Mouse (Mus musculus): ENCODE measurements around the gene Ang.

Gene Ang

GRCm38 (mm10) chr14:51127648-51128258, 36.8 kb downstream of the Ang start:
- no peak for DNase-seq (ENCODE audit: low read depth, low spot score)

DNA sequence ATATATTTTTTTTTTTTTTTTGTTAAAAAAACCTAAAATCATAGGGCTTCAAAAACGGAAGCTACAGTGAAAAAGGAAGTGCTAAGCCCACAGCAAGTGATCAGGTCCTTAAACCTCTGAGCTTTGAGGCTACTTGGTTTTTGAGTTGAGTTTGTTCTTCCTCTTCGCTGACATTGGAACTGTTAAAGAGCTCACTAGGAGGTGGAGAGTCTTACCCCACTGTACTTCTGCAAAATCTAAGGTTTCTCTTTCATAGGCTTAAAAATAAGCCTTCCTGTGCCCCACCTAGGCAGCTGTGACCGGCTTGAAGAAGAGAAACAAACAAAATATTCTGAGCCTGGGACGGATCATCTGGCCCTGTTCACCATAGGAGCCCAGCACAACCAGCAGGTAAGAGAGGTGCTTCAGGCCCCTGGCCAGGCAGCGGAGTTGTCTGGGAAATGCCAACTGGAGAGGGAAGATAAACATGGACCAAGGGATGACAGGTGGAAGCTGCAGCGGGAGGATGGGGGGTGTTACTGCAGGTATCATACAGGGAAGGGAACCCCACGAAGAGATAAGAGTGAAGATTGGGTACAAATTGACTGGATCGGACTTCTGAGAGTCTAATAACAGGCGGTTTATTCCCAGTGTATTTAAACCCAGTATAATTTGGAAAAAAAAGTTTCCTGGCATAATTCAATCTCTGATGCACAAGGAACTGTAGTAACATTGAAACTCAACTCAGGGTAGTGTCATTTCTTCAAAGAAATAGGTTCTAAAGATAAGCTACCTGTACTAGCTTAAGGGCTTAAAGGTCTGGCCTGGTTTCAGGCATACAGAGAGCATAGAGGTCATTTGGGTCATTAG, 38.0 kb downstream of the Ang start:
- DNase-seq (ENCODE audit: low read depth, low spot score), result no peak

GRCm38 (mm10) chr14:51129624-51129975, 38.6 kb downstream of the Ang start:
- DNase-seq (ENCODE audit: low read depth, low spot score), result no peak

DNA sequence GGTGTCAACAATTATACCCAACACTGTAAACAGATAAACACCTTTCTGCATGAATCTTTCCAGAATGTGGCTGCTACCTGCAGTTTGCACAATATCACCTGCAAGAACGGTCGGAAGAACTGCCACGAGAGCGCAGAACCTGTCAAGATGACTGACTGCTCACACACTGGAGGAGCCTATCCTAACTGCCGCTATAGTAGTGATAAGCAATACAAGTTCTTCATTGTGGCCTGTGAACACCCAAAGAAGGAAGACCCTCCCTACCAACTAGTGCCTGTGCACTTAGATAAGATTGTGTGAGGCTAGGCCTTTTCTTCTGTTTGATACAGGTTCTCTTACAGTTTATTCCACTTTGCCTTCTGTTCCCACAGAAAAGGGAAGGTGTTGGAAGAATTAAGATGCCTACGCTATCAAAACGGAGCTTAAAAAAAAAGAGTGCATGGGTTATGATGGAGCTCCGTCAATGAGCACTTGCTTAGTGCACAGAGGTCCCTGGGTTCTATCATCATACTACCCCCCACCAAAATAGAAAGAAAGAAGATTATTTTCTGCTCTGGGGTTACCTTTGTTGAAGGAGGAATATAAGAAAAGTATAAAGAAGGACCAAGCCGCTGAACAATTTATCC, 39.5 kb downstream of the Ang start:
- DNase-seq (ENCODE audit: low read depth, low spot score), result no peak

- no peak for DNase-seq (ENCODE audit: low read depth, low spot score)
These were observed 40.3 kb downstream of the Ang start for GRCm38 (mm10) chr14:51131086-51131815.

- no peak for DNase-seq (ENCODE audit: low read depth, low spot score)
These were observed 41.4 kb downstream of the Ang start for GRCm38 (mm10) chr14:51132372-51132771.

DNA sequence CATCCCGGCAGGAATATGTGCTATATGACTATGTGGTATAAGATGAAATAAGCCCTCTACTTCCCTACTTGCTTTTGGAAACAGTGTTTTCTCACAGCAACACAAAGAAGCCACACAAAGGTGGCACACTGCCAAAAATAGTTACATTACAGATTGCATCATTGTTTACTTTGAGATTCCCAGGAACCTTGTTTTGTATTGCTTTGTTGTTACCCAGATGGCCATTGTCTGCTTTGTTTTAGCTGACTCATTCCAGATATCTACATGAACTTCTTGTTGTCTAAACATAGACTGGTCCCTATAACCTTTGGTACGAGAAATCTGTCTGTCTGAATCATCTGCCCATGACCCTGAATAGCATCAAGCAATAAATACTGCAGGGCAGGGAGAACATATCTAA, 49.4 kb downstream of the Ang start:
- DNase-seq (ENCODE audit: low read depth, low spot score), result no peak

DNA sequence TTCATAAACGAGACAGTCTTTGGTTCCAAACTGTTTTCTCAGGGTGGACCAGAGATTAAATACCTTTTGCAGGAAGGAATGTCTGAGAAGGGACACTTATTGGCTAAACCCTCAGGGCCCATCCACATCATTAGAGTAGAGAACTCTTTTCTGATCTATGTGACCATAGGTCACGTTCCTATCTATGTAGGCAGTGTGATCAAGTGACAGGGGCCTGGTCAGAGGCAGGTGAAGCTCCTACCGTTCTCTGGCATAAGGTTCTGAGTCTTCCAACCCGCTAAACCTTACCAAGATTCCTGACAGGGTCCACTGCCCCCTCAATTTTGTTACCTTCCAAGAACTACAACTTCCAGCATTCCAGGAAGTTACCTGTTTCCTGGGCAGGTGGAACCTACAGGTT, 51.2 kb downstream of the Ang start:
- DNase-seq (ENCODE audit: low read depth, low spot score), result no peak

- DNase-seq (ENCODE audit: low read depth, low spot score), result no peak
These were observed 51.6 kb downstream of the Ang start for GRCm38 (mm10) chr14:51142568-51142967.

DNA sequence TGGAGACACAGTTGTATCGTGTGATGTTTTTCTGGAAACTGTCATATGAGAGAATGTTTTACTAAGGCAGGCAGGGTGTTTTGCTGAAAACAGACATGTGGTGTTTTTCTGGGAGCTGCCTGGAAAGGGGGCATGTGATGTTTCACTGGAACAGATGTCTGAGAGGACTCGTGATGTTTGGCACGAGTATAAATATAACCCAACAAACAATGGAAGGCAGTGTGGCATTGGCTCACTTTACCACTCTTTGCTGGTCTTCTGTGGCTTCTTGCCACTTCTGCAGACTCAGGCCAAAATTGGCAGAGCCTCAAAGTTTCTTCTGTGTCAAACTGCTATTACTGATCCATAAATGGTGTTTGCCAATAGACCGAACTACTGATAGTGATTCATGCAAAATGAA, 52.3 kb downstream of the Ang start:
- DNase-seq (ENCODE audit: low read depth, low spot score), result no peak

DNA sequence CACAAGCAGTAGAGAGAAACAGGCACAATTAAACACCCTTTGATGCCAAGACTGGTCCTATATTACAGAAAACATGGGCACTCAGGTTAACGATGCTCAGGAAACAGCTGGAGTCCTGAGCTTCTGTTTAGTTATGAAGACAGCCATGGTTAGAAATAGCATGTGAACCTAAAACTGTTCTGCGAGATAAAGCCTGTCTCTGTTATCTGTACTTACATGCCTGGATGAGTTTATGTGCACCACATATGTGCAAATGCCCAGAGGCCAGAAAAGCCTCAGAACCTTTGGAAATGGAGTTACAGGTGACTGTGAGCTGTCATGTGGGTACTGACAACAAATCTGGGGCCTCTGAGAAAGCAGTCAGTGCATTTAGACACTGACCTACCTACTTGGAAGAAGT, 53.0 kb downstream of the Ang start:
- DNase-seq (ENCODE audit: low read depth, low spot score), result no peak

- DNase-seq (ENCODE audit: low read depth, low spot score), result no peak
These were observed 53.5 kb downstream of the Ang start for GRCm38 (mm10) chr14:51144451-51144850.

GRCm38 (mm10) chr14:51145521-51145920, 54.6 kb downstream of the Ang start:
- DNase-seq (ENCODE audit: low read depth, low spot score), result no peak

DNA sequence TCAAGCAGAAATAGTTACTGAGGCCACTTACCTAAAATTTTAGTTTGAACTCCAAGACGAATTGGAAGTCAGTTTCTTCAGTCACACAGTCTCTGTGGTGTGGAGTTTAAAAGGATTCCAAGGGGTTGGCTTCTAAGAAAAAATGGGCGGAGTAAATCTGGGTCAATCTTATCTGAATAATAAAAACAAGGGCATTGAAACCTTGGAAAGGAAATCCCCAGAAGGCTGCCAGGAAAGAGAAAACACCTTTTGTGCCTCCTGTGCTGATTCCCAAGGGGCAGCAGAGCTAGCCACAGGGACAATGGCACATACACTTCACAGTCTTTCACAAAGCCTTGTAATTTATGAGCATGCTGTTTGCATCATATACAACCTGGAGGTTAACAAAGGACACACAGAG, 55.7 kb downstream of the Ang start, which contains the start of gene Rnase1:
Gene Rnase1 (minus strand): TSS at position 101 of the 400 bp plus-strand sequence.
- DNase-seq (ENCODE audit: low read depth, low spot score), result no peak

DNA sequence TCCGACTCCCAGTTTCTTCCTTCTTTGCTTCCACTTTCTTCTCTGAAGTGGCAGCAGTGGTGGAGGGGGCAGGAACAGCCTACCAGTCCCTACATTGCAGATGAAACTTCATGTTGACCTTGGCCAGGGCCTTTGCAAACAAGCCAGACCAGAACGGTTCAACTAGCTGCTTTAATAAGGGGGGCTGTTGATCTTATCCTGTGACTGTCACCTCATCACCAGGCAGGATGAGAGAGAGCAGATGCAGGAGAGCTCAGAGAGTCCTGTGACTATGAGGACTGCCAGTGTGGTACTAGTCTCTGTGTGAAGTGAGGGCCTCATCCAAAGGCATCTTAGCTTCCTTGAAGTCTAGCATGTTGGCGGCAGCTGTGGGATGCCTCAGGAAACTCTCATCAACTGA, 57.1 kb downstream of the Ang start:
- DNase-seq (ENCODE audit: low read depth, low spot score), result no peak

- DNase-seq (ENCODE audit: low read depth, low spot score), result no peak
These were observed 58.2 kb downstream of the Ang start for GRCm38 (mm10) chr14:51149164-51149563.

- no peak for DNase-seq (ENCODE audit: low read depth, low spot score)
These were observed 59.4 kb downstream of the Ang start for GRCm38 (mm10) chr14:51150206-51150831.
